17 mouse cellular contexts compared by ENCODE assay signal in the genomic region with DNA sequence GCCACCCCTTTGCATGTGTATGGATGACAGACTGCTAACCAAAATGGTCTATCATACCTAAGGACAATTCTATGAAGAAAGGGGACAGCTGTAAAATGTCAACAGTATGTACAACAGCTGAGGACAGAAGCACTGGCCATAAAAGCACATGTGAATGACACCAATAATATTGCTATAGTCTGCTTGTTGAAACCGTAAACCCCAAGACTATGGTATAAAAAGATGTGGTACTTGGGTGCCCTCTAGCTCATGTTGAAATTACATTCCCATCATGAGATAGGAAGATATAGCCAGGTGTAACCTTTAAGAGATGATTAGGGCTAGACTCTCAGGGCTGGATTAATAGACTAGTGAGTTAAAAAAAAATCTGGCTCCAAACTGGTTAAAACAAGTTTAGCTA.
DNase-seq lines count a peak whose midpoint lies in the region; ATAC-seq and TF ChIP-seq lines count a peak whose summit lies in the region.
"Had no signal": no experiment of that assay in that cellular context is flagged by ENCODE, and none has a peak within 500 bp of the region (broad histone marks: within the 10 kb centered on the region; RNA-seq: fewer than 3 reads in every experiment).

No protein-coding gene starts in this region.

- no peak overlapping the region for H3K4me2 ChIP-seq in heart, postnatal 0 days (ENCODE audit: low read depth, low read length)
- no peak overlapping the region for H3K4me2 ChIP-seq in limb, embryonic 13.5 days (replicated peaks)
- H3K4me2 ChIP-seq: heart, embryonic 12.5 days; liver, embryonic 15.5 days had no signal

- H3K9ac ChIP-seq in heart, postnatal 0 days (replicated peaks; ENCODE audit: low read depth, low read length): no peak overlapping the region
- no peak overlapping the region for H3K9ac ChIP-seq in limb, embryonic 13.5 days
- H3K9ac ChIP-seq: heart, embryonic 12.5 days; liver, embryonic 15.5 days had no signal

- ATAC-seq in heart, postnatal 0 days (ENCODE audit: insufficient read depth, low read depth): no peak
- 0 out of 2 replicates have a peak, but pooled peaks have one; percentile 40 for ATAC-seq in limb, embryonic 13.5 days (ENCODE audit: low FRiP score, low read depth)

- 0 out of 2 replicates have a peak, but pooled peaks have one; percentile 7 for TF ChIP-seq CTCF in heart, postnatal 0 days (IDR thresholded peaks at IDR 0.05; ENCODE audit: low read depth)

- H3K4me3 ChIP-seq in heart, postnatal 0 days (ENCODE audit: low read depth, low read length): no peak overlapping the region
- no peak overlapping the region for H3K4me3 ChIP-seq in limb, embryonic 13.5 days
- no peak overlapping the region for H3K4me3 ChIP-seq in limb, embryonic 10.5 days
- H3K4me3 ChIP-seq: erythroblast, embryonic 14.5 days; heart, embryonic 12.5 days; liver, embryonic 15.5 days had no signal

- no peak overlapping the region for H3K27ac ChIP-seq in heart, postnatal 0 days (ENCODE audit: low read depth)
- H3K27ac ChIP-seq in limb, embryonic 13.5 days: no peak overlapping the region
- H3K27ac ChIP-seq in limb, embryonic 10.5 days: no peak overlapping the region
- H3K27ac ChIP-seq: liver, embryonic 15.5 days had no signal

- peak; percentile 41 for DNase-seq in cerebellum, adult 9-10 months
- no peak for DNase-seq in cerebellum, postnatal 4 days (ENCODE audit: low spot score in 2 of 2)
- no peak for DNase-seq in heart, postnatal 0 days (ENCODE audit: low spot score)
- DNase-seq in heart, adult 8-10 months (ENCODE audit: low spot score): no peak
- no peak for DNase-seq in limb, embryonic 10.5 days (ENCODE audit: low spot score)
- DNase-seq in brain, adult 2 months (ENCODE audit: low read depth, low spot score): peak; percentile 59
- no peak for DNase-seq in heart, adult 9 months (ENCODE audit: low spot score in 2 of 2)
- DNase-seq: adrenal gland, adult 2 months; gastrocnemius, postnatal 25 days; heart, postnatal 36 days; lung, postnatal 36 days; thymus, adult 18-20 months had no signal

- H3K27me3 ChIP-seq in heart, postnatal 0 days (ENCODE audit: control insufficient read depth, insufficient read depth, low read length): no peaks in the 10 kb centered on the region
- no peaks in the 10 kb centered on the region for H3K27me3 ChIP-seq in limb, embryonic 13.5 days
- H3K27me3 ChIP-seq in limb, embryonic 10.5 days (ENCODE audit: low read depth, poor library complexity, severe bottlenecking): no peaks in the 10 kb centered on the region
- H3K27me3 ChIP-seq: CH12.LX; heart, embryonic 12.5 days; liver, embryonic 15.5 days had no signal

- H3K4me1 ChIP-seq in heart, postnatal 0 days (ENCODE audit: control insufficient read depth, insufficient read depth): no peaks in the 10 kb centered on the region
- no peaks in the 10 kb centered on the region for H3K4me1 ChIP-seq in limb, embryonic 13.5 days
- no peaks in the 10 kb centered on the region for H3K4me1 ChIP-seq in limb, embryonic 10.5 days
- H3K4me1 ChIP-seq: heart, embryonic 12.5 days; liver, embryonic 15.5 days had no signal

- H3K9me3 ChIP-seq in heart, postnatal 0 days (replicated peaks; ENCODE audit: control insufficient read depth, low read length): no peaks in the 10 kb centered on the region
- H3K9me3 ChIP-seq in limb, embryonic 13.5 days: no peaks in the 10 kb centered on the region
- H3K9me3 ChIP-seq in limb, embryonic 10.5 days (replicated peaks): no peaks in the 10 kb centered on the region
- H3K9me3 ChIP-seq: heart, embryonic 12.5 days; liver, embryonic 15.5 days had no signal

- H3K36me3 ChIP-seq in heart, postnatal 0 days (replicated peaks; ENCODE audit: control insufficient read depth, insufficient read depth, low read length): no peaks in the 10 kb centered on the region
- no peaks in the 10 kb centered on the region for H3K36me3 ChIP-seq in limb, embryonic 13.5 days
- H3K36me3 ChIP-seq in limb, embryonic 10.5 days: no peaks in the 10 kb centered on the region
- H3K36me3 ChIP-seq: heart, embryonic 12.5 days; liver, embryonic 15.5 days had no signal

- TF ChIP-seq EP300 in heart, postnatal 0 days (IDR thresholded peaks at IDR 0.05; ENCODE audit: low read depth): no peak

- WGBS in heart, postnatal 0 days: 47% methylated on average over 1 of the region's 1 CpGs
- WGBS in limb, embryonic 13.5 days: 42% methylated on average over 1 of the region's 1 CpGs
- 76% methylated on average over 1 of the region's 1 CpGs for WGBS in limb, embryonic 10.5 days

Comparison
In these comparisons a context has a peak if more than half of its experiments do, and no peak if none do; other contexts are left out.
1. DNase-seq: peak in cerebellum, adult 9-10 months (single experiment) and brain, adult 2 months (single experiment); none in cerebellum, postnatal 4 days (0 of 2), heart, postnatal 0 days (single experiment), heart, adult 8-10 months (single experiment), limb, embryonic 10.5 days (single experiment) and heart, adult 9 months (0 of 2).